Mouse (Mus musculus): ENCODE results near the gene Arglu1. TPM values are rescaled to one million over a fixed set of nuclear protein-coding genes. Genes with fewer than 3 reads are reported as not detected.
A peak's percentile ranks its signal among the peaks of the same experiment; 100 is the strongest.

Arglu1 gene
- polyA plus RNA-seq, 1 experiment from 2014 or later, result 197 TPM

GRCm38 (mm10) chr8:8685517-8685916 is 4.8 kb downstream of the Arglu1 start:
- H3K4me2 ChIP-seq (replicated peaks), result 0 out of 2 replicates have a peak overlapping the region, but pooled peaks have one; percentile 8
- H3K9me3 ChIP-seq, result no peaks in the 10 kb centered on the region
- no peak overlapping the region for H3K27ac ChIP-seq
- H3K4me3 ChIP-seq, result no peak overlapping the region
- peaks cover 16% of the 10 kb centered on the region for H3K36me3 ChIP-seq
- no peak overlapping the region for H3K9ac ChIP-seq
- peaks cover 28% of the 10 kb centered on the region for H3K4me1 ChIP-seq
- no peak for ATAC-seq (ENCODE audit: low FRiP score, low read depth)
- H3K27me3 ChIP-seq (replicated peaks), result no peaks in the 10 kb centered on the region
- 88% methylated on average over 2 of the region's 2 CpGs for WGBS

- Histone ChIP-seq H3K27me3 (replicated peaks) (no peaks in the 10 kb centered on the region), H3K9ac (no peak overlapping the region), H3K4me3 (no peak overlapping the region), H3K4me2 (replicated peaks) (no peak overlapping the region), H3K36me3 (peaks cover 31% of the 10 kb centered on the region), H3K4me1 (peaks cover 16% of the 10 kb centered on the region), H3K9me3 (no peaks in the 10 kb centered on the region), H3K27ac (no peak overlapping the region)
- no peak for ATAC-seq (ENCODE audit: low FRiP score, low read depth)
- 65% methylated on average over 3 of the region's 3 CpGs for WGBS
Observed at GRCm38 (mm10) chr8:8682697-8683096, 7.6 kb downstream of the Arglu1 start.

GRCm38 (mm10) chr8:8678236-8678635 is 12.1 kb downstream of the Arglu1 start:
- no peak overlapping the region for H3K9ac ChIP-seq
- H3K36me3 ChIP-seq, result peaks cover 58% of the 10 kb centered on the region
- H3K27ac ChIP-seq, result no peak overlapping the region
- no peak overlapping the region for H3K4me2 ChIP-seq (replicated peaks)
- H3K27me3 ChIP-seq (replicated peaks), result no peaks in the 10 kb centered on the region
- no peaks in the 10 kb centered on the region for H3K4me1 ChIP-seq
- no peak for ATAC-seq (ENCODE audit: low FRiP score, low read depth)
- WGBS, result 89% methylated on average over 3 of the region's 3 CpGs
- no peak overlapping the region for H3K4me3 ChIP-seq
- H3K9me3 ChIP-seq, result no peaks in the 10 kb centered on the region

- no peaks in the 10 kb centered on the region for H3K9me3 ChIP-seq
- ATAC-seq (ENCODE audit: low FRiP score, low read depth), result no peak
- H3K9ac ChIP-seq, result no peak overlapping the region
- H3K27ac ChIP-seq, result no peak overlapping the region
- no peak overlapping the region for H3K4me3 ChIP-seq
- no peaks in the 10 kb centered on the region for H3K4me1 ChIP-seq
- no peak overlapping the region for H3K4me2 ChIP-seq (replicated peaks)
- peaks cover 47% of the 10 kb centered on the region for H3K36me3 ChIP-seq
- 91% methylated on average over 5 of the region's 5 CpGs for WGBS
- no peaks in the 10 kb centered on the region for H3K27me3 ChIP-seq (replicated peaks)
Observed at GRCm38 (mm10) chr8:8674864-8675263, 15.5 kb downstream of the Arglu1 start.

GRCm38 (mm10) chr8:8661759-8662138 is 28.6 kb downstream of the Arglu1 start:
- H3K27me3 ChIP-seq (replicated peaks), result no peaks in the 10 kb centered on the region
- peak overlapping the region; percentile 74 for H3K27ac ChIP-seq
- peaks cover 7% of the 10 kb centered on the region for H3K4me1 ChIP-seq
- peak; percentile 3 for ATAC-seq (ENCODE audit: low FRiP score, low read depth)
- H3K4me2 ChIP-seq (replicated peaks), result peak overlapping the region; percentile 84
- H3K4me3 ChIP-seq, result peak overlapping the region; percentile 99
- under 1% methylated on average over 23 of the region's 23 CpGs for WGBS
- peaks cover 6% of the 10 kb centered on the region; the same call in 1 of the 2 replicates for H3K36me3 ChIP-seq
- H3K9me3 ChIP-seq, result no peaks in the 10 kb centered on the region
- H3K9ac ChIP-seq, result peak overlapping the region; percentile 98

- no peaks in the 10 kb centered on the region for H3K9me3 ChIP-seq
- under 1% methylated on average over 70 of the region's 70 CpGs for WGBS
- peak within 1 kb of the TSS; percentile 99 for H3K4me3 ChIP-seq
- 0 out of 2 replicates have a peak, but pooled peaks cover 2% of the 10 kb centered on the region for H3K36me3 ChIP-seq
- H3K9ac ChIP-seq, result peak within 1 kb of the TSS; percentile 98
- peaks cover 9% of the 10 kb centered on the region for H3K4me1 ChIP-seq
- ATAC-seq (ENCODE audit: low FRiP score, low read depth), result peak; percentile 91
- no peaks in the 10 kb centered on the region for H3K27me3 ChIP-seq (replicated peaks)
- H3K27ac ChIP-seq, result peak within 1 kb of the TSS; percentile 84
- peak within 1 kb of the TSS; percentile 84 for H3K4me2 ChIP-seq (replicated peaks)
Observed at GRCm38 (mm10) chr8:8661103-8661758, 29.1 kb downstream of the Arglu1 start, which contains the start of gene Efnb2. Gene Efnb2, minus strand, starts transcription at chr8:8661242.

- ATAC-seq (ENCODE audit: low FRiP score, low read depth), result peak; percentile 46
- Histone ChIP-seq H3K9ac (peak overlapping the region; percentile 98), H3K4me1 (peaks cover 17% of the 10 kb centered on the region), H3K27me3 (replicated peaks) (no peaks in the 10 kb centered on the region), H3K4me2 (replicated peaks) (peak overlapping the region; percentile 84), H3K4me3 (peak overlapping the region; percentile 99), H3K9me3 (no peaks in the 10 kb centered on the region), H3K36me3 (no peaks in the 10 kb centered on the region), H3K27ac (peak overlapping the region; percentile 84)
- WGBS, result under 1% methylated on average over 86 of the region's 88 CpGs
Observed at GRCm38 (mm10) chr8:8660307-8661098, 29.8 kb downstream of the Arglu1 start.

- H3K4me3 ChIP-seq, result peak overlapping the region; percentile 99
- under 1% methylated on average over 53 of the region's 53 CpGs for WGBS
- H3K4me1 ChIP-seq, result peaks cover 25% of the 10 kb centered on the region
- peak overlapping the region; percentile 43 for H3K27ac ChIP-seq
- peak overlapping the region; percentile 98 for H3K9ac ChIP-seq
- no peaks in the 10 kb centered on the region for H3K36me3 ChIP-seq
- no peak for ATAC-seq (ENCODE audit: low FRiP score, low read depth)
- H3K9me3 ChIP-seq, result no peaks in the 10 kb centered on the region
- H3K4me2 ChIP-seq (replicated peaks), result peak overlapping the region; percentile 84
- no peaks in the 10 kb centered on the region for H3K27me3 ChIP-seq (replicated peaks)
Observed at GRCm38 (mm10) chr8:8659503-8660306, 30.6 kb downstream of the Arglu1 start.

- H3K9me3 ChIP-seq, result no peaks in the 10 kb centered on the region
- H3K4me3 ChIP-seq, result peak overlapping the region; percentile 99
- H3K4me2 ChIP-seq (replicated peaks), result peak overlapping the region; percentile 84
- peak overlapping the region; percentile 98 for H3K9ac ChIP-seq
- H3K27ac ChIP-seq, result no peak overlapping the region
- no peaks in the 10 kb centered on the region for H3K36me3 ChIP-seq
- ATAC-seq (ENCODE audit: low FRiP score, low read depth), result peak; percentile 22
- H3K27me3 ChIP-seq (replicated peaks), result no peaks in the 10 kb centered on the region
- under 1% methylated on average over 19 of the region's 19 CpGs for WGBS
- peaks cover 35% of the 10 kb centered on the region for H3K4me1 ChIP-seq
Observed at GRCm38 (mm10) chr8:8658426-8659224, 31.7 kb downstream of the Arglu1 start.

GRCm38 (mm10) chr8:8657692-8658355 is 32.5 kb downstream of the Arglu1 start:
- WGBS, result 15% methylated on average over 5 of the region's 5 CpGs

More at GRCm38 (mm10) chr8:8657692-8658355, 32.5 kb downstream of the Arglu1 start:
- Histone ChIP-seq H3K4me1 (peaks cover 43% of the 10 kb centered on the region), H3K4me2 (replicated peaks) (peak overlapping the region; percentile 84), H3K27me3 (replicated peaks) (no peaks in the 10 kb centered on the region), H3K36me3 (no peaks in the 10 kb centered on the region), H3K9me3 (no peaks in the 10 kb centered on the region), H3K9ac (peak overlapping the region; percentile 98), H3K4me3 (peak overlapping the region; percentile 99), H3K27ac (no peak overlapping the region)
- ATAC-seq (ENCODE audit: low FRiP score, low read depth), result no peak
